Mouse (Mus musculus) c-Kit-positive CD71-positive TER-119-positive erythroid progenitor cells, embryonic 14.5 days (primary cell): ENCODE measurements around the gene Cacna2d1.
A peak's percentile ranks its signal among the peaks of the same experiment; 100 is the strongest.

Experiments
- DNase-seq: peaks from one replicate; pipeline ENCODE4 v3.0.0-alpha.2; 2013; ENCODE audit warnings: low spot score

The Cacna2d1 gene

DNA sequence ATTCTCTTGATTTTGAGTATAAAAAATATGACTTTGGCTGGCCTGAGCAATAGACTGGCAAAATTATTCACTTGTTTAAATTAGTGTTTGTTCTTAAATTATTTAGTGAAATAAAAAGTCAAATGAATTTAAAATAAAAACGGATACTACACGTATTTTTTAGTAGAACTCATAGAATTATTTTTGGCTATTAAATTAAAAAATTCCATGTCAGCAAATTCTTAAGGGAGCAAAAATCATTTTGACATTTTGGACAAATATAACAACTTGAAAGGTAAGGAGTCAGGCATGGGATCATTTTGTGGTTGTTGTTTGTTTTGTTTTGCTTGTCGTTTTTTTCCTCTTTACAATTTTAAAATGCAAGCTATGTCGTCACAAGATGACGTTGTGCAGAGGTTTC, 346.7 kb downstream of the Cacna2d1 start:
- DNase-seq, result no peak

- DNase-seq, result peak; percentile 16
Observed at GRCm38 (mm10) chr5:16293223-16293622, 358.7 kb downstream of the Cacna2d1 start.

DNA sequence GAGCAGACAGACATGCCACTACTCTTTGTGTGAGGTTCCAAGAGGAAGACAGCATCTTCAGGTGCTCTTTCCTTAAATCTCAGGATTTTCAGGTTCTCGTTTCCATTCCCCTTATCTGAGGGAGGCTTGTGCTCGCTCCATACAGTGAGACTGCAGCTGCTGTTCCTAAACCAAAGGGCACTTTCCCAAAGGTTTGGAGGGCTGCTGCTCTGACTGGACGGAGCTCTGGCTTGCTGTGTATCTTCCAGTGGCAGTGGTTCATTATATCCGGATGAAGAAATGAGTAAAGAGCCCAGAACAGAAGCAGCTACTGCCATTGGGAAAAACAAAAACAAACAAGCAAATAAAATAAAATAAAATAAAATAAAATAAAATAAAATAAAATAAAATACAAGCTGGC, 359.3 kb downstream of the Cacna2d1 start:
- no peak for DNase-seq

DNA sequence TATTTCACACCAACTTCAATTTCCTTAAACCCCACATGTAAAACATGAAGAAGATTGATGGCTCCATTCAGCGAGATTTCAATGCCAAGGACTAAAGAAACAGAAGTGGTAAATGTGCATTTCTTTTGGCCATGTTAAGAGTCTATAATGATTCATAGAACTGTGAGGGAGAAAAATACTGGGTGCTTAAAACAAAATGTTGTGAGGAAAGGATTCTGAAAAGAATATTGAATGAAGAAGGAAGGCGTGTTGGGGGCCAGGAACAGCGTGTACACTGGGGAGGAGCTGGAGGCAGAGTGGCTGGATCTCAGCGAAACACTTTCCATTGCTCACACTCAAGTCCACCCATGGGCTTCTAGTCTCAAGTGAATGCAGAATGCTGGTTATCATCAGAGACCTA, 360.2 kb downstream of the Cacna2d1 start:
- no peak for DNase-seq

DNA sequence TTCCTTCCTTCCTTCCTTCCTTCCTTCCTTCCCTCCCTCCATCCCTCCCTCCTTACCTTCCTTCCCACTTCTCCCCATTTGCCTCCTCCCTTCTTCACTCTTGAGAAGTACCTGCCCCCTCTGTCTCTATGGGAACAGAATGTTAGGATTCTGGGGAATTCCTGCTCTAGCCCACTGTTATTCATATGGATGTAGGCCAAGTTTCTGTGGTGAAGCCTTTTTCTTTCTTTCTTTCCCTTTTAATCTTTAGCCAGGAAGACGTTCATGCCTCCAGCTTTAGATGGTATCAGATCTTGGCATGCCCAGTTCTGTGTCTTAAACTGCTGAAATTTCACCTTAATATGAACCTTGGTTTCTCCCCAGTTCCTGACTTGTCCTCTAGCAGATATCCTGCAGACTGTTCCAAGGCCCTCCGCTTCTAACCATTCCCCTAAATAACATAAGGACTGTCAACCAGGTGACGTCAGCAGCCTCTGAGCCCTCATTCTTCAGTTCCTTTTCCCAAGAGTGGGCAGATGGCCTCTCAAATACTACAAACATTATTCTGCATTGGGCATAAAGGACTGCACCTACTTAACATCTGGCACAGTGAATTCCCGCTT, 362.8 kb downstream of the Cacna2d1 start:
- no peak for DNase-seq

GRCm38 (mm10) chr5:16299631-16300030, 365.1 kb downstream of the Cacna2d1 start:
- DNase-seq, result no peak

DNA sequence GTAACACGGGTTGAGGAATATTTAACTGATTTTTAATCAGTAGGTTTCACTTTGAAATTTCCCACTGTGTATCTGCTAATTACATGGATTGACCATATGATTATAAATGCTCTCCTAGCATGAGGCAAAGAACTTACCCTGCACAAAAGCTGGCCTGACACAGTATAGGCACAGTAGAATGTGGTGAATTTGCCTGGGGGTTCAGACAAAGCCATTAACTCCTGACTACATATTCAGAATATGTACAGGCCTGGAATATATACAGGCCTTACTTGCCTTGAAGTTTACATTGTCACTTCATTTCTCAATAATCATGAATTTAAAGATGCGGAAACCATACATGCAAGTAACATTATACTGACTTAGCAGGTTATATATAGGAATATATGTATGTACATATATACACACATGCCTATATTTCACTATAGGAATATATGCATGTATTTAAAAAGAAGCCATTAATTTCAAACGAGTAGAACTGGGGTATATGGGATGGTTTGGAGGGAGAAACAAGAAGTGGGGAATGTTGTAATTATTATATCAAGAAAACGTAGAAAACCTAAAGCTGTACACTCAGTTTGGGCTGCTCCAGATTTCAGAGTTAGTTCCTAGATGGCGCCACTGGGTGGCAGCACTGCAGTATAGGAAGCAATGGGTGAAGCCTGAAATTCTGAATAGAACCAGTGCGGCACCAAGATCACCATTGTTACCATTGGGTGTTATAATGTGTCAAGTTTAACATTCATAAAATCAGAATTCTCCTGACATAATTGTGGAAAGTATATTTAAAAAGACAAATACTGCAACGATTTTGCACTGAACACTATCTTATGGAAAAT, 374.9 kb downstream of the Cacna2d1 start:
- peak; percentile 29 for DNase-seq

GRCm38 (mm10) chr5:16314242-16314641, 379.8 kb downstream of the Cacna2d1 start:
- DNase-seq, result no peak

DNA sequence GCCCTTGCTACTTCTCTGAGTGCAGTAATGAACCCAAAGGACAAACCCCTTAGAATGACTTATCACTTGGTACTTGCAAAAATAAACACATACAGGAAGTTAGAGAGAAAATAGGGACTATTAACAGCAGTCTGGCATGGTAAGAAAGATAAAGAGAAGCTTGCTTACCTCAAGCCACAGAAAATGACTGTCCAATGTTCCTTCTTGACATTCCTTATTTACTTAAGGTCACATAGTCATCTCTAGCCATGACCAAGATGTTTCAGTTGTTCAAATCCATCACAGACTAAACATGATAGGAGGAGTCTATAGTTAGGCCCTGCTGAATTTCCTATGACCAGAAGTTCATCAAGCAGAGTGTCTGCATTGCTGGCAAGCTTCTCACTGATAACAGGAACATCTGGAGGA, 381.5 kb downstream of the Cacna2d1 start:
- DNase-seq, result no peak

- no peak for DNase-seq
Observed at GRCm38 (mm10) chr5:16317680-16318242, 383.3 kb downstream of the Cacna2d1 start.

- DNase-seq, result no peak
Observed at GRCm38 (mm10) chr5:16326610-16327009, 392.1 kb downstream of the Cacna2d1 start.

DNA sequence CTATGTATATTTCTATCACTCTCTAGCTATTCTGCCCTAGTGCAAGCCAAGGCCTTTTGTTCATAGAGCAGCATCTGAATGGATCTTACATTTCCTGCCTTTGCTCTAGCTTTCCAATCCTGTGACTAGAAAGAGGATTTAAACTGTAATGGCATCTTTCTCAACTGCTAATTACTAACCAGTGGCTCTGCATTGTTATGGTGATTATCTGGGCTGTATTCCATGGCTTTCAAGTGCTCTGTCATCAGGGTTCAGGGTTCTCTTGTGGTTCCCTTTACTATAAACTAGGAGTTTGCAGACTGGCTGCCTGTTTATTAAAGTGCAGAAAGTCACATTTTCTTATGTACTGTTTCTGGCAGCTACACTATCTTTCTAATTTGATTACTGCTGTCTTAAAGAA, 410.9 kb downstream of the Cacna2d1 start:
- DNase-seq, result no peak

- DNase-seq, result no peak
Observed at GRCm38 (mm10) chr5:16355816-16356215, 421.3 kb downstream of the Cacna2d1 start.

GRCm38 (mm10) chr5:16357709-16358108, 423.2 kb downstream of the Cacna2d1 start:
- DNase-seq, result no peak

DNA sequence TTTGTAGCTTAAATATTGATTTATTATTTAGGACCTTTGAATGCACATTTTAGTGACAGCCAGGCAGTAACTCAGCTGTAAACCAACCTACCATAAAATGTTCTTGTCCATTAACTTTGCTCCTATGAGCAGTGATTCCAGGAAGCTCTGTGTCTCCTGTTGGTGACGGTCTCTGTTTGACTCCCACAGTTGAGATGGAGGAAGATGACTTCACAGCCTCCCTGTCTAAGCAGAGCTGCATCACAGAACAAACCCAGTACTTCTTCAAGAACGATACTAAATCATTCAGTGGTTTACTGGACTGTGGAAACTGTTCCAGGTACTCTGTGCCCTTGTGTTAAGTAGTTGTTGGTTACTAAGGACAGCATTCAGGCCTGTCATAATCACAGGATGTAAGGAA, 427.6 kb downstream of the Cacna2d1 start:
- no peak for DNase-seq

DNA sequence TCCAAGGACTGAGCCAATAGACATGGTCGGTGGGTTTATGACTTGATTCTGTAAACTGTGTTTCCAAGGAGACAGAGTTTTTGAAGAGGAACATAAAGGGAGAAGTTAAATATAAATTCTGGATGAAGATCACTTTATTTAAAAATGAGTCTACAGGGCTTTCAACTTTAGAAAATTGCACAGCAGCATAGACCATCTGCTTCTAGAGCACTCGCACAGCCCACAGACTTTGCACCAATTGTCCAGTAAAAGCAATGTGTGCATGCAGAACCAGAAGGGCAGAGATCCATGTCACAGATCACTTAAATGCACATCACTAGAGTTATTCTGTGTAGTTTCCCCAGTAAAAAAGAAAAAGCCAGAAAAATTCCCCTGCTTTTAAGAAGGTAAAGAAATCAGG, 428.7 kb downstream of the Cacna2d1 start:
- DNase-seq, result no peak

GRCm38 (mm10) chr5:16370706-16371105, 436.2 kb downstream of the Cacna2d1 start:
- DNase-seq, result no peak

GRCm38 (mm10) chr5:16373966-16374365, 439.5 kb downstream of the Cacna2d1 start:
- no peak for DNase-seq

DNA sequence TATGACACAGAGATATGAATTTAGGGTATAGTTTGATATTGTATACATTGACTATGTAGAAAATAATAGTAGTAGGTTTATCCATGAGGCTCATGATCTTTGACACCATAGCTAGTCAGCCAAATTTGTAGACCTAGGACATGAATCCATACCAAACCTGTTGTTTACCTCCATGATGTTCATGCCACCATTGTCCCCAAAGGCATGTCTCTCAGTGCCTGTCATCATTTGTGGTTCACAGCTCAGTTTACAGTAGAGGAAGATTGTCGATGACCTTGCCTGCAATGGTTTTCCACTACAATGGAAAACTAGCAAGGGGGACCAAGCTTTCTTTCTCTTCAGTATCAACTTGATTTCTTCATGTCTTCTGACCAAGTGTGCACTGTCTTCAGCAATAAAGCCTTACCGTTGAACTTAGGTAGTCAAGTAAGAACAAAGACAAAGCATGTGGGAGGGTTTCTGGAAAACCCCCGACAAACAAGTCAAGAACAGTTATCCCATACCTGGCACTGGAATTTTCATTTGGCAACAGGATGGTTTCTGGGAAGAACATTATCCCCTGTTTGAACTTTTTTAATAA, 441.9 kb downstream of the Cacna2d1 start:
- DNase-seq, result peak; percentile 57

DNA sequence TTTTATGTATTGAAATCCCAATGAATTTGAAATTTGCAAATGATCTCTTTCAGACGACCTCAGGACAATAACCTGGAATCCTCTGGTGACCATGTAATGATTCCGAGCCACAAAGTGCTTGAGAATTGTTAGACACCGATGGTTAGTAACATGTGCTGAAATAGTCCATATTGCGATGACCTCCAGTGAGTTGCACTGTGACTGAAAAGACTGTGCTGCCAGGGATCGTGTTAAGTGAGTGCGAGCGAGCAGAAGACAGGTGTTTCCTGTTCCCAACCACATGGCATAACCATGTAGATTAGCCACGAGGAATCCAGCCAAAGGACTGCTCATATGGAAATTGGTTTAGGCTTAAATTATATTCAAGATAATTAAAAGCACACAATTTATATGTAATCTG, 475.5 kb downstream of the Cacna2d1 start:
- DNase-seq, result no peak

DNA sequence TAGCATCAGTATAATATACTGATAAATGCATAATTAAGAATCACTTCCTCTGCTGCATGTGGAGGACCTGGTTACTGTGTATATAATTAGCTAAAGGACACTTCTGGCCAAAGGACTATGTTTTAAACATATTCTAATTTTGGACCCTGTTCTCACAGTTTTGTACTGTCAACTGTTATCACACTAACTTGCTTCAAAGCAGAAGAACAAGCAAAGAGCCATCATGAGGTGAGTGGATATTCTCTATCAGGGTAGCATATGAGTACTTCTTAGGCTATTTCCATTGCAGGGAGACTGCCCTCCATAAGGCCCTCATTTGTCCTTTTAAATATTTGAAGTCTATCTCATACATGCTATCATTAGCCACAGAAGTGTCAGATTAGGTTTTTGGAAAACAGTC, 480.2 kb downstream of the Cacna2d1 start:
- DNase-seq, result no peak

DNA sequence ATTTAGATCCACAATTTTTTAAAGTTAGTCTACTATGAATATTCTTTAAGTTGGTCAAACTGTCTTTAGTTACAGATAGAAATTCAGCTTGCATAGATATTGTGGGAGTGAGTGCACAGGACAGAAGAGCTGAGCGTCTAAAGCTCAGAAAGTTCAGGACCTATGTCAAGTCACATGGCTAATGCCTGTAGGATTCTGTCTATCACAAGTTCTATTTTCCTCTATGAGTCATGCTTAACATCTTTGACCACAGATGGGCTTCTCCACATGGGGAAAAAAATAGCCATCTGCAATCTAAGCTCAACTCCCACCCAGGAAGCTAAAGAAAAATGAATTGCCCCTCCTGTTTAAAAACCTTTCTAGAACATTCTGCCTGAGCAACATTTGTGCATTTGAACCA, 483.5 kb downstream of the Cacna2d1 start:
- no peak for DNase-seq

- no peak for DNase-seq
Observed at GRCm38 (mm10) chr5:16418504-16418903, 484.0 kb downstream of the Cacna2d1 start.
